Mouse (Mus musculus): ENCODE measurements at regions not wholly inside any gene's neighbourhood (a gene's known extent, or its start where the extent isn't known, plus 50 kb on each side); places are given as distances from the start of the nearest gene placed in this dataset.

- DNase-seq (ENCODE audit: low read depth), result no peak
These were observed 205.2 kb downstream of the Gm11077 start for GRCm38 (mm10) chr6:140934286-140934685.

GRCm38 (mm10) chr6:140938025-140938424, 208.9 kb downstream of the Gm11077 start:
- no peak for DNase-seq (ENCODE audit: low read depth)

- DNase-seq (ENCODE audit: low read depth), result no peak
These were observed 217.6 kb downstream of the Gm11077 start for GRCm38 (mm10) chr6:140946720-140947119.

GRCm38 (mm10) chr6:140950483-140950882, 221.4 kb downstream of the Gm11077 start:
- no peak for DNase-seq (ENCODE audit: low read depth)

- DNase-seq (ENCODE audit: low read depth), result no peak
These were observed 224.2 kb downstream of the Gm11077 start for GRCm38 (mm10) chr6:140953256-140953655.

GRCm38 (mm10) chr6:140953721-140954120, 224.6 kb downstream of the Gm11077 start:
- no peak for DNase-seq (ENCODE audit: low read depth)

GRCm38 (mm10) chr6:140955751-140956521, 226.9 kb downstream of the Gm11077 start:
- no peak for DNase-seq (ENCODE audit: low read depth)

- DNase-seq (ENCODE audit: low read depth), result no peak
These were observed 227.4 kb downstream of the Gm11077 start for GRCm38 (mm10) chr6:140956522-140956863.

GRCm38 (mm10) chr6:140961987-140962386, 232.9 kb downstream of the Gm11077 start:
- no peak for DNase-seq (ENCODE audit: low read depth)

- DNase-seq (ENCODE audit: low read depth), result no peak
These were observed 233.5 kb downstream of the Gm11077 start for GRCm38 (mm10) chr6:140962563-140962962.

GRCm38 (mm10) chr6:140973732-140974131, 244.6 kb downstream of the Gm11077 start:
- DNase-seq (ENCODE audit: low read depth), result no peak

GRCm38 (mm10) chr6:140976989-140977388, 247.9 kb downstream of the Gm11077 start:
- DNase-seq (ENCODE audit: low read depth), result no peak

GRCm38 (mm10) chr6:140983610-140984009, 254.5 kb downstream of the Gm11077 start:
- DNase-seq (ENCODE audit: low read depth), result no peak

- no peak for DNase-seq (ENCODE audit: low read depth)
These were observed 255.2 kb downstream of the Gm11077 start for GRCm38 (mm10) chr6:140984249-140984648.

GRCm38 (mm10) chr6:140993643-140994580, 255.2 kb upstream of the Pde3a start:
- no peak for DNase-seq (ENCODE audit: low read depth)

GRCm38 (mm10) chr6:140995340-140996135, 253.5 kb upstream of the Pde3a start:
- no peak for DNase-seq (ENCODE audit: low read depth)

- DNase-seq (ENCODE audit: low read depth), result no peak
These were observed 251.0 kb upstream of the Pde3a start for GRCm38 (mm10) chr6:140998069-140998468.

GRCm38 (mm10) chr6:141000552-141000951, 248.5 kb upstream of the Pde3a start:
- DNase-seq (ENCODE audit: low read depth), result no peak

GRCm38 (mm10) chr6:141001306-141001705, 247.8 kb upstream of the Pde3a start:
- no peak for DNase-seq (ENCODE audit: low read depth)

- DNase-seq (ENCODE audit: low read depth), result no peak
These were observed 233.9 kb upstream of the Pde3a start for GRCm38 (mm10) chr6:141015055-141015681.

GRCm38 (mm10) chr6:141023501-141023900, 225.6 kb upstream of the Pde3a start:
- DNase-seq (ENCODE audit: low read depth), result no peak

- no peak for DNase-seq (ENCODE audit: low read depth)
These were observed 221.7 kb upstream of the Pde3a start for GRCm38 (mm10) chr6:141027353-141027752.

Data from c-Kit-positive CD71-positive TER-119-negative erythroid progenitor cells, embryonic 14.5 days (primary cell).